ENCODE assay signal across 17 mouse cellular contexts in the genomic region with DNA sequence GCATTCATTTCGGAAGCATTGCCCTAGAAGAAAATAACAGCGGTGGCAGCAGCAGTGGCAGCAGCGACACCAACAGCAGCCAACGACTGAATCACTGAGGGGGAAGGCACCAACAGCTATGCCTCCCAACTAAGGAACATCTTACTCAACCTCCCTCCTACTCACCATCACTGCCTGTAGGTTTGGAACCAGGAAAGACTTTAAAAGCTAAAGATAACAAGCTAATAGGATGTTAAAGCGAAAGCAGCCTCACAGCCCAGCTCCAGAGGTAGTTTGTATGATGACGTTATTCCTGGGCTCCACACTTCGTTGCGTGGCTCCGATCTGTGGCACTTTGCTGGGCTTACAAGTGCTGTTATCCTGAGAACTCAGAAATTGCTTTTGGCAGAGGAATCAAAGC.
DNase-seq lines count a peak whose midpoint lies in the region; TF ChIP-seq lines count a peak whose summit lies in the region.
"Had no signal": no experiment of that assay in that cellular context is flagged by ENCODE, and none has a peak within 500 bp of the region (broad histone marks: within the 10 kb centered on the region; RNA-seq: fewer than 3 reads in every experiment).

No protein-coding gene starts in this region.

- DNase-seq in layer of hippocampus, adult 11-12 months (ENCODE audit: low spot score) = peak; percentile 56
- no peak for DNase-seq in layer of hippocampus, postnatal 25 days (ENCODE audit: extremely low spot score in 1 of 2, low spot score in 1 of 2)
- peak; percentile 47 for DNase-seq in brain, embryonic 14.5 days (ENCODE audit: low read depth)
- peak; percentile 64 to 76 for DNase-seq in frontal cortex, postnatal 36 days (ENCODE audit: low spot score in 2 of 2)
- peak; percentile 19 for DNase-seq in limb, embryonic 10.5 days (ENCODE audit: low spot score)
- DNase-seq in embryo, embryonic 9.5 days (ENCODE audit: extremely low spot score) = no peak
- no peak for DNase-seq in lung, postnatal 36 days
- no peak for DNase-seq in lung, adult 2 months
- DNase-seq: cerebellum, postnatal 25 days had no signal

- no peak overlapping the region for H3K27ac ChIP-seq in limb, embryonic 10.5 days
- H3K27ac ChIP-seq: embryonic facial prominence, embryonic 15.5 days; heart, embryonic 15.5 days; hindbrain, embryonic 12.5 days; kidney, embryonic 15.5 days; limb, embryonic 15.5 days; lung, embryonic 15.5 days had no signal

- 89% methylated on average over 9 of the region's 9 CpGs for WGBS in limb, embryonic 10.5 days
- 66% methylated on average over 9 of the region's 9 CpGs for WGBS in lung, adult 2 months

- H3K4me1 ChIP-seq in limb, embryonic 10.5 days = no peaks in the 10 kb centered on the region; the same call in 1 of the 2 replicates
- H3K4me1 ChIP-seq in lung, adult 2 months (ENCODE audit: control insufficient read depth, insufficient read depth, low read length) = no peaks in the 10 kb centered on the region
- H3K4me1 ChIP-seq: hindbrain, embryonic 12.5 days; kidney, embryonic 15.5 days had no signal

- H3K27me3 ChIP-seq in limb, embryonic 10.5 days (ENCODE audit: low read depth, poor library complexity, severe bottlenecking) = no peaks in the 10 kb centered on the region
- H3K27me3 ChIP-seq: CH12.LX; embryonic facial prominence, embryonic 15.5 days; heart, embryonic 15.5 days; hindbrain, embryonic 12.5 days; kidney, embryonic 15.5 days; limb, embryonic 15.5 days; lung, embryonic 15.5 days had no signal

- H3K36me3 ChIP-seq in limb, embryonic 10.5 days = no peaks in the 10 kb centered on the region
- H3K36me3 ChIP-seq: embryonic facial prominence, embryonic 15.5 days; heart, embryonic 15.5 days; hindbrain, embryonic 12.5 days; kidney, embryonic 15.5 days; limb, embryonic 15.5 days; lung, embryonic 15.5 days had no signal

- no peaks in the 10 kb centered on the region; the same call in 1 of the 2 replicates for H3K9me3 ChIP-seq in limb, embryonic 10.5 days (replicated peaks)
- H3K9me3 ChIP-seq: embryonic facial prominence, embryonic 15.5 days; heart, embryonic 15.5 days; hindbrain, embryonic 12.5 days; kidney, embryonic 15.5 days; limb, embryonic 15.5 days; lung, embryonic 15.5 days had no signal

- no peak for TF ChIP-seq CTCF in brain, embryonic 14.5 days (IDR thresholded peaks at IDR 0.05; ENCODE audit: borderline replicate concordance, extremely low read depth, insufficient read depth, insufficient read length)
- no peak for TF ChIP-seq CTCF in lung, adult 2 months (IDR thresholded peaks at IDR 0.05; ENCODE audit: insufficient read depth, low read length)

- TF ChIP-seq POLR2A in brain, embryonic 14.5 days (IDR thresholded peaks at IDR 0.05; ENCODE audit: borderline replicate concordance, extremely low read depth, insufficient read depth, insufficient read length, poor library complexity, severe bottlenecking) = no peak
- TF ChIP-seq POLR2A in lung, adult 2 months (IDR thresholded peaks at IDR 0.05; ENCODE audit: borderline replicate concordance, extremely low read depth, low read depth, low read length) = no peak

- no peak overlapping the region for H3K4me3 ChIP-seq in limb, embryonic 10.5 days
- no peak overlapping the region for H3K4me3 ChIP-seq in lung, adult 2 months (replicated peaks; ENCODE audit: extremely low read depth, low read depth, low read length)
- H3K4me3 ChIP-seq: embryonic facial prominence, embryonic 15.5 days; heart, embryonic 15.5 days; hindbrain, embryonic 12.5 days; kidney, embryonic 15.5 days; limb, embryonic 15.5 days; lung, embryonic 15.5 days; megakaryocyte, embryonic 14.5 days had no signal

Comparison
In these comparisons a context has a peak if more than half of its experiments do, and no peak if none do; other contexts are left out.
1. DNase-seq: peak in layer of hippocampus, adult 11-12 months (single experiment), brain, embryonic 14.5 days (single experiment), frontal cortex, postnatal 36 days (2 of 2) and limb, embryonic 10.5 days (single experiment); none in layer of hippocampus, postnatal 25 days (0 of 2), embryo, embryonic 9.5 days (single experiment), lung, postnatal 36 days (single experiment) and lung, adult 2 months (single experiment).